Mouse (Mus musculus) embryonic facial prominence, embryonic 14.5 days (tissue): ENCODE data around the gene Mfsd4b4. TPM values are rescaled to one million over a fixed set of nuclear protein-coding genes. Genes with fewer than 3 reads are reported as not detected.
"Not testable (repeated sequence)": the region's sequence is repeated elsewhere in the genome, so short reads cannot be mapped to it uniquely, and the experiment has no call there.

Experiments used
- ATAC-seq: fragments of 200-750 bp; cut with Nextera tagmentation; 2 replicates; pipeline ENCODE4 v1.8.0; 2017; ENCODE audit warnings: low read depth, moderate number of reproducible peaks, moderate TSS enrichment
- DNase-seq: peaks from one replicate; pipeline ENCODE4 v3.0.0-alpha.2; 2015; ENCODE audit warnings: low spot score
- H3K27ac ChIP-seq: fragments of 300-500 bp; sonication (generic); replicated peaks from 2 replicates; pipeline ENCODE4 v1.5.1; 2014; ENCODE audit warnings: low read depth, mild to moderate bottlenecking, low read length, moderate library complexity
- H3K27me3 ChIP-seq: fragments of 300-500 bp; sonication (generic); replicated peaks from 2 replicates; pipeline ENCODE4 v1.6.1; 2014; ENCODE audit warnings: low read length; ENCODE audit not compliant: control insufficient read depth, insufficient read depth
- H3K36me3 ChIP-seq: fragments of 300-500 bp; sonication (generic); 2 replicates; pipeline ENCODE4 v1.6.1; 2014; ENCODE audit warnings: low read length, mixed read lengths; ENCODE audit not compliant: control insufficient read depth, insufficient read depth
- H3K4me1 ChIP-seq: fragments of 300-500 bp; sonication (generic); 2 replicates; pipeline ENCODE4 v1.6.1; 2014; ENCODE audit warnings: antibody characterized with exemption, low read length; ENCODE audit not compliant: control insufficient read depth, insufficient read depth
- H3K4me2 ChIP-seq: fragments of 300-500 bp; sonication (generic); 2 replicates; pipeline ENCODE4 v1.6.1; 2014; ENCODE audit warnings: low read depth, mild to moderate bottlenecking, low read length, moderate library complexity, mixed read lengths
- H3K4me3 ChIP-seq: fragments of 300-500 bp; sonication (generic); 2 replicates; pipeline ENCODE4 v1.5.1; 2014; ENCODE audit warnings: low read depth, mild to moderate bottlenecking, low read length
- H3K9ac ChIP-seq: fragments of 300-500 bp; sonication (generic); 2 replicates; pipeline ENCODE4 v1.6.1; 2014; ENCODE audit warnings: low read depth, mild to moderate bottlenecking, low read length, moderate library complexity, mixed read lengths
- H3K9me3 ChIP-seq: fragments of 300-500 bp; sonication (generic); 2 replicates; pipeline ENCODE4 v1.6.1; 2016; ENCODE audit warnings: low read length; ENCODE audit not compliant: control insufficient read depth
- WGBS: fragments of 180-500 bp; shearing (Covaris S2); extraction: QIAGEN DNeasy Blood & Tissue Kit; methylation state at CpG from one replicate; pipeline ENCODE4 v1.1.7; 2014; 5-methylcytosine and 5-hydroxymethylcytosine counted together
- polyA plus RNA-seq: library from polyadenylated mRNA; unstranded; fragments of >200 nt; fragmentation: Nextera tagmentation; extraction: Ambion mirVana; gene quantifications from 2 replicates; pipeline ENCODE4 v1.2.1, GENCODE M21; 2014

Gene Mfsd4b4
- polyA plus RNA-seq: 4.3 and 6.1 TPM in 2 replicates

GRCm38 (mm10) chr10:39898874-39899371 lies at the start of gene Mfsd4b4:
TSS of gene Mfsd4b4 (minus strand) at chr10:39899238.
- DNase-seq: peak; percentile 97
- H3K9ac ChIP-seq: peak within 1 kb of the TSS; percentile 89
- WGBS: under 1% methylated on average over 37 of the region's 41 CpGs
- peaks cover 10% of the 10 kb centered on the region for H3K4me1 ChIP-seq
- no peaks in the 10 kb centered on the region for H3K9me3 ChIP-seq
- H3K27me3 ChIP-seq: no peaks in the 10 kb centered on the region
- peak within 1 kb of the TSS; percentile 76 for H3K4me3 ChIP-seq
- peak within 1 kb of the TSS; percentile 87 for H3K27ac ChIP-seq
- peak; percentile 99 for ATAC-seq
- peak within 1 kb of the TSS; percentile 85 for H3K4me2 ChIP-seq
- no peaks in the 10 kb centered on the region for H3K36me3 ChIP-seq

- H3K27ac ChIP-seq, H3K4me2 ChIP-seq, H3K9ac ChIP-seq, H3K4me1 ChIP-seq, H3K36me3 ChIP-seq, ATAC-seq, H3K27me3 ChIP-seq, H3K9me3 ChIP-seq, H3K4me3 ChIP-seq, DNase-seq: not testable (repeated sequence)
- 44% methylated on average over 3 of the region's 3 CpGs for WGBS
Measured at GRCm38 (mm10) chr10:39947195-39947594, 48.2 kb upstream of the Mfsd4b4 start.

GRCm38 (mm10) chr10:39936553-39936952 lies 37.5 kb upstream of the Mfsd4b4 start:
- ATAC-seq (no peak), DNase-seq (no peak)
- H3K9me3 ChIP-seq: no peaks in the 10 kb centered on the region
- H3K4me3 ChIP-seq: no peak overlapping the region
- no peaks in the 10 kb centered on the region for H3K27me3 ChIP-seq
- WGBS: 69% methylated on average over 7 of the region's 7 CpGs
- no peak overlapping the region for H3K27ac ChIP-seq
- H3K36me3 ChIP-seq: no peaks in the 10 kb centered on the region
- H3K9ac ChIP-seq: no peak overlapping the region
- no peak overlapping the region for H3K4me2 ChIP-seq
- no peaks in the 10 kb centered on the region for H3K4me1 ChIP-seq

GRCm38 (mm10) chr10:39926616-39927139 lies 27.6 kb upstream of the Mfsd4b4 start, which contains the start of gene Mfsd4b2:
TSS of gene Mfsd4b2 (minus strand) at chr10:39926923.
- Histone ChIP-seq H3K4me3 (peak within 1 kb of the TSS; percentile 42), H3K36me3 (no peaks in the 10 kb centered on the region), H3K4me2 (peak within 1 kb of the TSS; percentile 90), H3K27me3 (peaks cover 14% of the 10 kb centered on the region), H3K4me1 (no peaks in the 10 kb centered on the region), H3K9ac (peak within 1 kb of the TSS; percentile 58), H3K27ac (no peak within 1 kb of the TSS), H3K9me3 (no peaks in the 10 kb centered on the region)
- WGBS: 0% methylated on average over 11 of the region's 41 CpGs
- DNase-seq (peak; percentile 43), ATAC-seq (peak; percentile 60)

- H3K4me3 ChIP-seq, DNase-seq, ATAC-seq, H3K27ac ChIP-seq, H3K36me3 ChIP-seq, H3K9ac ChIP-seq, H3K4me2 ChIP-seq, H3K9me3 ChIP-seq, H3K4me1 ChIP-seq: not testable (repeated sequence)
- WGBS: 75% methylated on average over 8 of the region's 8 CpGs
- peaks cover 14% of the 10 kb centered on the region for H3K27me3 ChIP-seq
Measured at GRCm38 (mm10) chr10:39924556-39924955, 25.5 kb upstream of the Mfsd4b4 start.

GRCm38 (mm10) chr10:39912616-39913015 lies 13.6 kb upstream of the Mfsd4b4 start:
- Histone ChIP-seq H3K9me3 (no peaks in the 10 kb centered on the region), H3K4me3 (no peak overlapping the region), H3K27me3 (no peaks in the 10 kb centered on the region), H3K27ac (no peak overlapping the region), H3K36me3 (no peaks in the 10 kb centered on the region), H3K9ac (no peak overlapping the region), H3K4me2 (no peak overlapping the region), H3K4me1 (no peaks in the 10 kb centered on the region)
- ATAC-seq (no peak), DNase-seq (no peak)

- Histone ChIP-seq H3K4me2 (no peak overlapping the region), H3K27me3 (no peaks in the 10 kb centered on the region), H3K9ac (no peak overlapping the region), H3K4me1 (no peaks in the 10 kb centered on the region), H3K4me3 (no peak overlapping the region), H3K9me3 (no peaks in the 10 kb centered on the region), H3K27ac (no peak overlapping the region), H3K36me3 (no peaks in the 10 kb centered on the region)
- 70% methylated on average over 13 of the region's 13 CpGs for WGBS
- ATAC-seq (no peak), DNase-seq (no peak)
Measured at GRCm38 (mm10) chr10:39908768-39909441, 9.9 kb upstream of the Mfsd4b4 start.

- H3K27ac ChIP-seq: no peak overlapping the region
- H3K4me1 ChIP-seq: no peaks in the 10 kb centered on the region
- DNase-seq (no peak), ATAC-seq (no peak)
- WGBS: 75% methylated on average over 10 of the region's 10 CpGs
- no peak overlapping the region for H3K4me2 ChIP-seq
- H3K9ac ChIP-seq: no peak overlapping the region
- no peaks in the 10 kb centered on the region for H3K27me3 ChIP-seq
- H3K9me3 ChIP-seq: no peaks in the 10 kb centered on the region
- H3K4me3 ChIP-seq: no peak overlapping the region
- no peaks in the 10 kb centered on the region for H3K36me3 ChIP-seq
Measured at GRCm38 (mm10) chr10:39906799-39907658, 8.0 kb upstream of the Mfsd4b4 start.
